Mouse (Mus musculus): ENCODE data around the gene Tex261.
A peak's percentile ranks its signal among the peaks of the same experiment; 100 is the strongest.
"Not testable (repeated sequence)": the region's sequence is repeated elsewhere in the genome, so short reads cannot be mapped to it uniquely, and the experiment has no call there.

The Tex261 gene

GRCm38 (mm10) chr6:83775638-83776293 lies at the start of gene Tex261:
Gene Tex261, minus strand, starts transcription at chr6:83775813.
- DNase-seq: peak; percentile 92

GRCm38 (mm10) chr6:83821856-83822255 lies 46.2 kb upstream of the Tex261 start:
- DNase-seq: no peak

- DNase-seq: no peak
These were observed 45.3 kb upstream of the Tex261 start for GRCm38 (mm10) chr6:83820727-83821515.

- DNase-seq: no peak
These were observed 43.4 kb upstream of the Tex261 start for GRCm38 (mm10) chr6:83818996-83819395.

- no peak for DNase-seq
These were observed 40.2 kb upstream of the Tex261 start for GRCm38 (mm10) chr6:83815801-83816200.

- no peak for DNase-seq
These were observed 27.2 kb upstream of the Tex261 start for GRCm38 (mm10) chr6:83802846-83803245.

GRCm38 (mm10) chr6:83802033-83802432 lies 26.4 kb upstream of the Tex261 start:
- peak; percentile 50 for DNase-seq

GRCm38 (mm10) chr6:83796686-83797085 lies 21.1 kb upstream of the Tex261 start:
- no peak for DNase-seq

- DNase-seq: no peak
These were observed 19.9 kb upstream of the Tex261 start for GRCm38 (mm10) chr6:83795492-83795900.

- peak; percentile 91 for DNase-seq
These were observed 19.2 kb upstream of the Tex261 start, which contains the start of gene Nagk for GRCm38 (mm10) chr6:83794760-83795296. Gene Nagk, plus strand, starts transcription at chr6:83794982.

GRCm38 (mm10) chr6:83791251-83791890 lies 15.8 kb upstream of the Tex261 start:
- DNase-seq: no peak

- not testable (repeated sequence) for DNase-seq
These were observed 14.9 kb upstream of the Tex261 start for GRCm38 (mm10) chr6:83790533-83790932.

GRCm38 (mm10) chr6:83788554-83788953 lies 12.9 kb upstream of the Tex261 start:
- no peak for DNase-seq

GRCm38 (mm10) chr6:83786426-83786825 lies 10.8 kb upstream of the Tex261 start:
- DNase-seq: no peak

GRCm38 (mm10) chr6:83779026-83779425 lies 3.4 kb upstream of the Tex261 start:
- DNase-seq: peak; percentile 41

GRCm38 (mm10) chr6:83778306-83778705 lies 2.7 kb upstream of the Tex261 start:
- DNase-seq: no peak

- DNase-seq: peak; percentile 64
These were observed 641 bp downstream of the Tex261 start for GRCm38 (mm10) chr6:83774781-83775563.

- no peak for DNase-seq
These were observed 1.5 kb downstream of the Tex261 start for GRCm38 (mm10) chr6:83774126-83774525.

GRCm38 (mm10) chr6:83768485-83768884 lies 7.1 kb downstream of the Tex261 start:
- no peak for DNase-seq

GRCm38 (mm10) chr6:83766982-83767381 lies 8.6 kb downstream of the Tex261 start:
- no peak for DNase-seq

- no peak for DNase-seq
These were observed 12.7 kb downstream of the Tex261 start for GRCm38 (mm10) chr6:83762880-83763431.

GRCm38 (mm10) chr6:83762344-83762743 lies 13.3 kb downstream of the Tex261 start, which contains the start of gene Ankrd53:
Gene Ankrd53, plus strand, starts transcription at chr6:83762644.
- no peak for DNase-seq

Data from cerebellum, adult 9-11 months (tissue).